Mouse (Mus musculus) heart, embryonic 10.5 days (tissue): ENCODE measurements at regions not wholly inside any gene's neighbourhood (a gene's known extent, or its start where the extent isn't known, plus 50 kb on each side); places are given as distances from the start of the nearest gene placed in this dataset.

Experiments
- DNase-seq: peaks from one replicate; pipeline ENCODE4 v3.0.0-alpha.2; 2017; ENCODE audit warnings: low spot score
- H3K27ac ChIP-seq: fragments of 300-500 bp; sonication (generic); 2 replicates; pipeline ENCODE4 v1.5.1; 2016; ENCODE audit warnings: mild to moderate bottlenecking
- H3K27me3 ChIP-seq: fragments of 300-500 bp; sonication (generic); 2 replicates; pipeline ENCODE4 v1.6.1; 2016; ENCODE audit warnings: mild to moderate bottlenecking; ENCODE audit not compliant: poor library complexity, insufficient read depth, severe bottlenecking
- H3K36me3 ChIP-seq: fragments of 300-500 bp; sonication (generic); 2 replicates; pipeline ENCODE4 v1.6.1; 2016; ENCODE audit warnings: mild to moderate bottlenecking, moderate library complexity
- H3K4me1 ChIP-seq: fragments of 300-500 bp; sonication (generic); 2 replicates; pipeline ENCODE4 v1.6.1; 2016; ENCODE audit warnings: mild to moderate bottlenecking
- H3K4me3 ChIP-seq: fragments of 300-500 bp; sonication (generic); 2 replicates; pipeline ENCODE4 v1.5.1; 2016; ENCODE audit warnings: mild to moderate bottlenecking, moderate library complexity
- H3K9me3 ChIP-seq: fragments of 300-500 bp; sonication (generic); 2 replicates; pipeline ENCODE4 v1.6.1; 2016; ENCODE audit warnings: mild to moderate bottlenecking, moderate library complexity
- WGBS: fragments of 180-500 bp; shearing (Covaris S2); methylation state at CpG from one replicate; pipeline ENCODE4 v1.1.7; 2016; 5-methylcytosine and 5-hydroxymethylcytosine counted together

GRCm38 (mm10) chr10:117441121-117441978, 61.5 kb upstream of the Cpsf6 start:
- WGBS = 39% methylated on average over 24 of the region's 24 CpGs

GRCm38 (mm10) chr10:117440225-117440976, 60.6 kb upstream of the Cpsf6 start:
- WGBS = 84% methylated on average over 9 of the region's 9 CpGs
- DNase-seq = no peak
- H3K9me3 ChIP-seq = no peaks in the 10 kb centered on the region
- no peak overlapping the region for H3K4me3 ChIP-seq
- H3K27ac ChIP-seq = no peak overlapping the region
- H3K27me3 ChIP-seq = peaks cover 9% of the 10 kb centered on the region
- peaks cover 4% of the 10 kb centered on the region; the same call in 1 of the 2 replicates for H3K4me1 ChIP-seq
- H3K36me3 ChIP-seq = no peaks in the 10 kb centered on the region

More at GRCm38 (mm10) chr10:117441121-117441978, 61.5 kb upstream of the Cpsf6 start:
- no peaks in the 10 kb centered on the region for H3K36me3 ChIP-seq
- no peak overlapping the region for H3K27ac ChIP-seq
- no peaks in the 10 kb centered on the region for H3K4me1 ChIP-seq
- H3K4me3 ChIP-seq = peak overlapping the region; percentile 3; the same call in 1 of the 2 replicates
- peaks cover 2% of the 10 kb centered on the region for H3K27me3 ChIP-seq
- DNase-seq = no peak
- H3K9me3 ChIP-seq = no peaks in the 10 kb centered on the region

GRCm38 (mm10) chr10:117439206-117440110, 59.6 kb upstream of the Cpsf6 start:
- no peaks in the 10 kb centered on the region for H3K36me3 ChIP-seq
- H3K27me3 ChIP-seq = peaks cover 9% of the 10 kb centered on the region
- H3K9me3 ChIP-seq = no peaks in the 10 kb centered on the region
- H3K4me1 ChIP-seq = peaks cover 9% of the 10 kb centered on the region; the same call in 1 of the 2 replicates
- DNase-seq = no peak
- H3K27ac ChIP-seq = no peak overlapping the region
- no peak overlapping the region for H3K4me3 ChIP-seq
- 78% methylated on average over 3 of the region's 3 CpGs for WGBS

GRCm38 (mm10) chr10:117438614-117439193, 58.9 kb upstream of the Cpsf6 start:
- no peak overlapping the region for H3K4me3 ChIP-seq
- no peaks in the 10 kb centered on the region for H3K36me3 ChIP-seq
- peaks cover 15% of the 10 kb centered on the region for H3K27me3 ChIP-seq
- H3K4me1 ChIP-seq = peaks cover 9% of the 10 kb centered on the region; the same call in 1 of the 2 replicates
- no peaks in the 10 kb centered on the region for H3K9me3 ChIP-seq
- no peak overlapping the region for H3K27ac ChIP-seq
- 91% methylated on average over 3 of the region's 3 CpGs for WGBS
- DNase-seq = no peak

- no peak for DNase-seq
- H3K4me1 ChIP-seq = peaks cover 9% of the 10 kb centered on the region; the same call in 1 of the 2 replicates
- H3K9me3 ChIP-seq = no peaks in the 10 kb centered on the region
- H3K27ac ChIP-seq = no peak overlapping the region
- peaks cover 16% of the 10 kb centered on the region for H3K27me3 ChIP-seq
- WGBS = 89% methylated on average over 2 of the region's 2 CpGs
- H3K4me3 ChIP-seq = no peak overlapping the region
- H3K36me3 ChIP-seq = no peaks in the 10 kb centered on the region
These were observed 58.2 kb upstream of the Cpsf6 start for GRCm38 (mm10) chr10:117437970-117438369.

- no peaks in the 10 kb centered on the region for H3K9me3 ChIP-seq
- peaks cover 13% of the 10 kb centered on the region; the same call in 1 of the 2 replicates for H3K4me1 ChIP-seq
- H3K4me3 ChIP-seq = no peak overlapping the region
- 51% methylated on average over 27 of the region's 27 CpGs for WGBS
- no peak for DNase-seq
- no peaks in the 10 kb centered on the region for H3K36me3 ChIP-seq
- peaks cover 16% of the 10 kb centered on the region for H3K27me3 ChIP-seq
- H3K27ac ChIP-seq = no peak overlapping the region
These were observed 57.3 kb upstream of the Cpsf6 start for GRCm38 (mm10) chr10:117436875-117437715.

GRCm38 (mm10) chr10:117436308-117436874, 56.6 kb upstream of the Cpsf6 start:
- 63% methylated on average over 7 of the region's 8 CpGs for WGBS
- Histone ChIP-seq H3K9me3 (no peaks in the 10 kb centered on the region), H3K27me3 (peaks cover 16% of the 10 kb centered on the region), H3K4me3 (no peak overlapping the region), H3K36me3 (no peaks in the 10 kb centered on the region), H3K4me1 (peaks cover 13% of the 10 kb centered on the region; the same call in 1 of the 2 replicates), H3K27ac (no peak overlapping the region)
- DNase-seq = no peak

- whole genome bisulfite sequencing = 44% methylated on average over 12 of the region's 12 CpGs
- no peaks in the 10 kb centered on the region for H3K36me3 ChIP-seq
- H3K4me3 ChIP-seq = peak overlapping the region; percentile 36; the same call in 1 of the 2 replicates
- H3K4me1 ChIP-seq = peaks cover 13% of the 10 kb centered on the region; the same call in 1 of the 2 replicates
- no peak for DNase-seq
- 0 out of 2 replicates have a peak overlapping the region, but pooled peaks have one; percentile 6 for H3K27ac ChIP-seq
- no peaks in the 10 kb centered on the region for H3K9me3 ChIP-seq
- peaks cover 16% of the 10 kb centered on the region for H3K27me3 ChIP-seq
These were observed 55.9 kb upstream of the Cpsf6 start for GRCm38 (mm10) chr10:117435734-117436121.

GRCm38 (mm10) chr10:117434871-117435733, 55.3 kb upstream of the Cpsf6 start:
- WGBS = 17% methylated on average over 33 of the region's 33 CpGs
- peak overlapping the region; percentile 36 for H3K4me3 ChIP-seq

GRCm38 (mm10) chr10:117434293-117434842, 54.6 kb upstream of the Cpsf6 start:
- H3K36me3 ChIP-seq = no peaks in the 10 kb centered on the region
- no peak for DNase-seq
- no peak overlapping the region for H3K4me3 ChIP-seq
- WGBS = 94% methylated on average over 8 of the region's 8 CpGs
- H3K27ac ChIP-seq = no peak overlapping the region
- H3K4me1 ChIP-seq = peaks cover 13% of the 10 kb centered on the region; the same call in 1 of the 2 replicates
- no peaks in the 10 kb centered on the region for H3K9me3 ChIP-seq
- H3K27me3 ChIP-seq = peaks cover 16% of the 10 kb centered on the region

More at GRCm38 (mm10) chr10:117434871-117435733, 55.3 kb upstream of the Cpsf6 start:
- H3K36me3 ChIP-seq = no peaks in the 10 kb centered on the region
- H3K27ac ChIP-seq = peak overlapping the region; percentile 82
- H3K4me1 ChIP-seq = peaks cover 13% of the 10 kb centered on the region; the same call in 1 of the 2 replicates
- H3K9me3 ChIP-seq = no peaks in the 10 kb centered on the region
- DNase-seq = peak; percentile 95
- peaks cover 16% of the 10 kb centered on the region for H3K27me3 ChIP-seq
